Mouse (Mus musculus) spleen, adult 12 weeks (tissue): ENCODE results near the gene Stap2.
A peak's percentile ranks its signal among the peaks of the same experiment; 100 is the strongest.

Source experiments
- DNase-seq: peaks from one replicate; pipeline ENCODE4 v3.0.0; 2022; ENCODE audit warnings: low spot score

Gene Stap2

DNA sequence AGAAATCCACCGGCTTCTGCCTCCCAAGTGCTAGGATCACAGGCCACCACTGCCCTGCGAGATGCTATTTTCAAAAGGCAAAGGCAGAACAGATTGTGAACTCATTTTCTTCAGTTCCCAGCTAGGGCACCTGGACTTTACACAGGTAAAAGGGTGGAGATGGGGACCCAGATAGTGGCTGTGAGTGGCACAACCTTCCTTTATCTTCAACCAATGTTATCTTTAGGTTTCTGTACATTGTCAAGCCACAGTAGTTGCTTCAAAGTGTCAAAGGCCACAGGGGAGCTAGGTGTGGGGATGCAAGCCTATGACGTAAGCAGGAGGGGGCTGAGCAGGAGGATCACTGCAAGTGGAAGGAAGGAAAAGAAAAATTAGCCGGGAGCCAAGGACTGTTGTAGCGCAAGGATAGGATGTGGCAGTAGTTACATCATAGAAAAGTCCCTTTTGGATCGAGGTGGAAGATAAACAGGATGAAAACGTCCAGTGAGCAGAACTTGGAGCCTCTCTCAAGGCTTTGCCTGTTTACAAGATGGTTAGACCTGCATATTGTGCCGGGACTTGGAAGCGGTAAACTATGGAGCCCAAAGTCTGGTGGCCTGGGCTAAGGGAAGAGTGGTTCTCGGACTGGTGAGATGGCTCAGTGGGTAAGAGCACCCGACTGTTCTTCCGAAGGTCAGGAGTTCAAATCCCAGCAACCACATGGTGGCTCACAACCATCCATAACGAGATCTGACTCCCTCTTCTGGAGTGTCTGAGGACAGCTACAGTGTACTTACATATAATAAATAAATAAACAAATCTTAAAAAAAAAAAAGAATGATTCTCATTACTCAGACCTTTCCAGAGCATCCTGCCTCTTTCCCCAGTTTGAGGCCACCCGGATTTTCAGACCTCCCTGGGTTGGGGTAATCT lies 2.3 kb upstream of the Stap2 start:
- no peak for DNase-seq

GRCm38 (mm10) chr17:56006956-56007355 lies 1.6 kb upstream of the Stap2 start:
- DNase-seq: no peak

DNA sequence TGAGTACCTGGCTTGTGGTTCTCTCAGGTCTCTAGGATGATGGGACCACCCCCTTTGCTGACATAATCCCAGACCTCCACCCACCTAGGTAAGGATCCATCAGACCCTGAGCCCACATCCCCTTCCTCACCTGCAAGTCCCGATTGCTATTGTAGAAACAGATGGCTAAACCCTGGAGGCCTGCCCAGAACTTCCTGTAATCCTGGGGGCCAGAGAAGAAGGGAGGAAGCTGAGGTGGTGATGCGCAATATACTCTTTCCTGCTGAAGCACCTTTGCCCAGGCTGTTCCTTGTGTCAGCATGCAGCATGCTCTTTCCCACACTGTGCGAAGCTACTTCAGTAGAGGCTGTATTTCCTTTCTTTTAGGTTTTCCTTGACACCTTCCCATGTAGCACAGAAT lies 2.4 kb downstream of the Stap2 start:
- no peak for DNase-seq

DNA sequence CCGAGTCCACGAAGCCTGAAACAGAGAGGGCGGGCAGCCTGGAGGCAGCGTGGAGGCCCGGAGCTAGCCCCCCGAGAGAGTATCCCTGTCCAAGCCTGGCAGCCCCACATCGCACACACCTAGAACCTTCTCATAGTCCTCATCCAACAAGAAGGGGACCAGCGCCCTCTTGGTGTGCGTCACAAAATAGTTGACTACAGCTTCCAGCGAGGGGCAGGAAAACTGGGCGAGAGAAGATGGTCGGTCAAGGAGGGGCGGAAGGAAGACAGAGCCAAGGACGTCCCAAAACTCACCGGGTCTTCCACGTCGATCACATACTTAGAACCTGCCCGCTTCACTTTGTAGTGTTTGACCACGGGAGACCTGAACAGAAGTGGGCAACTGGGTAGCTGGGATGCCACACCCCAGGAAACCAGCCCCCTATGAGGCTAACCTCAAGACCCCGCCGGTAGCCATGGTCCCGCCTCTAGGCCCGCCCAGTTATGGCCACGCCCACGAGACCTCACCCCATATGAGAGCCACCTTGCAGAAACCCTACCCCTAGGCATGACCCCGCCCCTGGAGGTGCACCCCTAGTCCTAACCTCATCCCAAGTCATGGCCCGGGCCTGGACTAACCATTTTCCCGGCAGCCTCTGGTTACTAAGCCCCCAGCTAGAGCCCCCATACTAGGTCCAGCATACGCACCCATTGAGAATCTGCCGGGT lies 5.4 kb downstream of the Stap2 start:
- no peak for DNase-seq

- no peak for DNase-seq
Observed at GRCm38 (mm10) chr17:55996007-55996406, 9.4 kb downstream of the Stap2 start.

DNA sequence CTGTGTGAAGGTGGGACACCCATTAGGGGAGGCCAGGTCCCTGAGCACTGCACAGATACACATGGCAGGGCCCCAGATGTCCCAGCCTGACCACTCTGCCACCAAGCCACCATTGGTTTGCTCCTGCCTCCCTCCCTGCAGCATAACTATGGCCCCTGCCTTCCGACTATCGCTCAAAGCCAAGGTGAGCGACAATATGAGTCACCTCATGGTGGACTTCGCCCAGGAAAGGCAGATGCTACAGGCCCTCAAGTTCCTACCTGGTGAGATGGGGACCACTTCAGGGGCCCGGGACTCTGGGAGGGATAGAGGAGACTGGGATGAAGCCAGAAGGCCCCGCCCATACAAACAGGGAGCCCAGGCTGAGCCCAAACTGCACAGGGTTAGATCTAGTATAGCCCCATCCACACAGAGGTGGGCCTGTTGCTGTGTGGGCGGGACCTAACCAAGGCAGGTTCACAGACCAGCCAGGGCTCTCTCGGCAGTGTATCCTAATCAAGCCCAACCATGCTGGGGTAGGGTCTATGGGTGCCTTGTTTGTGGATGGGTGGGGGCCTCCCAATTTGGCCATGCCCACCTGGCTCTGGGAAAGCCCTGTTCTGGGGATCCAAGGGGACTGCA lies 15.0 kb downstream of the Stap2 start:
- DNase-seq: no peak

GRCm38 (mm10) chr17:55986030-55986961 lies 19.1 kb downstream of the Stap2 start, which contains the start of gene Fsd1:
TSS of gene Fsd1 (plus strand) at chr17:55986509.
- DNase-seq: no peak

DNA sequence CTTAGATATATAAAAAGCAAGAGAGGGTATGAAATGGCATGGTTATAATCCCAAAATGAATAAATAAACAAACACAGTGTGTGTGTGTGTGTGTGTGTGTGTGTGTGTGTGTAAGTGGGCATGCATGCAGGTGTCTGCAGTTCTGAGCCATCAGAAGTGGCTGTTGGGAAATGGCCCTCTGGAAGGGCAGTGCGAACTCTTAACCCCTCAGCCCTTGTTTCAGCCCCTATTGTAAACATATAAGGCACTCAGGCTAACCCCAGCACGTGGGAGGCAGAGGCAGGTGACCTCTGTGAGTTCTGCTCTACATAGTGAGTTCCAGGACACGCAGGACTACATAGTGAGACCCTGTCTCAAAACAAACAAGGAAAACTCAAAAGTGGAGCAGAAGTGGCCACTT lies 28.1 kb downstream of the Stap2 start:
- DNase-seq: no peak

- peak; percentile 50 for DNase-seq
Observed at GRCm38 (mm10) chr17:55976255-55976862, 29.0 kb downstream of the Stap2 start.

- DNase-seq: no peak
Observed at GRCm38 (mm10) chr17:55971453-55971852, 33.9 kb downstream of the Stap2 start.

DNA sequence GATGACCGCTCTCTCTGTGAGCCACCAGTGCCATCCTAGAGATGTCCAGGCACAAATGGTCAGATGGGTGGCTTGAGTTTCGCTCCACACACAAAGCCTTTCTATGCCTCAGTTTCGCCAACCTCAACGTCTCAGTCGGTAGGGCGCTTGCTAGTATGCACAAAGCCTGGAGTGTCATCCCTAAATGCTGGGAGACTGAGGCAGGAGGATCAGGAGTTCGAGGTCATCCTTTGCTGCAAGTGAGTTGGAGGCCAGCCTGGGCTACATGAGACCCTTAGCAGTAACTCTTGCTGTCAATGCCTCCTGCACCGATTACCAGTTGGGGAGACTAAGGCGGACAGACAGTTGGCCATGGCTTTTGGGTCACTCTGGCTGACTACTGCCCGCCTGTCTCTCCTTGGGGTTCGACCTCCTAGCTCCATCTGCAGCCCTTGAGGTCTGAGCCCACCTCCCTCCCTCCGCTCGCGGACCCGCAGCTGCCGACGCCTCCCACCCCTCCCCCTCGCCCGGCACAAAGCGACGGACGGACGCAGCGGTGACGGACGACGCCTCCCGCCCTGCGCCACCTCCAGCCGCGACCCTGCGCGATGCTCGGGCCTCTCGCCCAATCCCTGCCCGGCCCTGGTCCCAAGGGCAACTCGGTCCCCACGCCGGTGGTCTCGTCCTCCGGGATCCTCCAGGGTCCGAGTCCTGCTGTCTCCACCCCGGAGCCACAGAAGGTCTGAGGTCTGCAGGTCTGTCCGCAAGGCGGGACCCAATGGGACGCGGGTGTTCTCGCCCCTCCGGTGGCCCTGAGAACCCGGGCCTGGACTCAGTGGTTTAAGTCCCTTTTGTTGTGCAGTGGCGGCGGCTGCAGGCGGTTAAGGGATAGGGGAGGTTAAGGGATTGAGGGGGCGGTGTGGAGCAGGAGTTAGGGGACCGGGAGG lies 35.2 kb downstream of the Stap2 start, which contains the start of gene Shd:
Gene Shd, plus strand, starts transcription at position 502 of the 926 bp plus-strand sequence.
- no peak for DNase-seq

DNA sequence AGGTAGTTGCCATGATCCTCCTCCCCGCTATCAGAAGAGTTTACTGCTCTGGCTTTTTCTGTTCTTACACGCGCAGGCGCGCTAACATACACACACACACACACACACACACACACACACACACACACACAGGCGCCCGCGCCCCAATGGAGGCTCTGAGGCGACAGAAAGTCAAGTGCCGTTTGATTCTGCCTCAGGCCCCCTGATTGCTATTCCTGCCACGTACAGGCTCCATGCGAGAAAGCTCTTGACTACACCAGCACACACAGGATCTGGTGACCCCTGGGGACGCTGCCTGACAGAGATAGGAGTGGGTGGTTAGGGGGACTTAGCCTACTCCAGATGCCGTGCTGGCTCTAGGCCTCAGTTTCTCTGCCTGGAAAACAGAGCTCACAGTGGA lies 35.8 kb downstream of the Stap2 start:
- DNase-seq: no peak

- no peak for DNase-seq
Observed at GRCm38 (mm10) chr17:55968210-55968609, 37.2 kb downstream of the Stap2 start.

DNA sequence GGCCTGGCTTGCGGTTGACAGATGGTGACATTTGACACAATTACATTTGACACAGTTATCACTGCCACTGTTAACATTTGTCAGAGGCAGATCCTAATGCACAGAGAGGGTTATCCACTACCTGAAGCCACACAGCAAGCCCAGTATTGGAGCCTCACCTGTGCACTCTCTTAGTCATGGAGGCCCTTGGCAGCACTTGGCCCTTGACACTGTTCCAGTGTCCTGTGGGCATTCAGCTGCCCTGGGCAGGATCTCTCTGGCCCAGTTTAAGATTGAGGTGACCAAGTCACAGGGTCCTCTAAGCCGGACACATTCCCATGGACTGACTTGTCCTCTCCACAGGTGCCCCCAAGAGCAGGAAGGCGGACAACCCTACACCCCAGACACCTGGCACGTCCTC lies 38.2 kb downstream of the Stap2 start:
- DNase-seq: no peak

GRCm38 (mm10) chr17:55964996-55965395 lies 40.4 kb downstream of the Stap2 start:
- DNase-seq: no peak

- DNase-seq: no peak
Observed at GRCm38 (mm10) chr17:55964496-55964895, 40.9 kb downstream of the Stap2 start.

DNA sequence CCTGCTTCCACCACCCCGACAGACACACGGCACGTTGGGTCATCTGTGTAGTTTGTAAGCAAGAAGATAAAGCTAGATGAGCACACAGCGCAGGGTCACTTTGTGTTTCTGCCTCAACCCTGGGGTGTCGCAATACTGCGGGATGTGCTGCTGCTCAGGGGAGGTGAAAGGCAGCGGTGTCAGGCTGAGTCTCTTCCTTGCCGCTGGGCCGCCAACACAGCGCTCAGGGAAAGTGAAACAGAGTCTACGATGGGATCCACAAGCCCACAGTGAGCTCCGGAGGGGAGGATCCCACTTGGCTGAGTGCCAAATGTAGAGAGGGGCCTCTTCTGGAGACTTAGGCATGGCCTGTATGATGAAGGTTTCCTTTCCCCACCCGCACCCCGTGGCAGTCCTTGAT lies 42.2 kb downstream of the Stap2 start:
- no peak for DNase-seq

DNA sequence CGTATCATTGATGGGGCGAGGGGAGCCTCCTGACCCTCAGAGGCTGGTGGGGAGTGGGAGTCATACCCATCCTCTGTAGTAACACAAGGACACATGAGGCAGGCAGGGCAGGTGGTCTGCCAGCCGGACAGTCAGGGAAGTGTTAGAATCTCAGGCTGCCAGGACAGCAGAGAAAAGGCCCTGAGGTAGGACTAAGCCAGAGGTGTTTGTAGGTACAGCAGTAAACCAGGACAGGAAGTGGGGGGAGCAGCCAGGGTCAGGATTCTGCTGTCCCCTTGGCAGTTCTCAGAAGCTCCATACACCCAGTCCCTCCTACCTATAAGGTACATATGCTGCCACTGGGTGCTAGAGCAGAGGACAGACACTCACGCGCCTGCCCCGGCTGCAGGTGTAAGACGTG lies 43.8 kb downstream of the Stap2 start:
- DNase-seq: no peak

GRCm38 (mm10) chr17:55960791-55961190 lies 44.6 kb downstream of the Stap2 start:
- no peak for DNase-seq
